Mouse (Mus musculus): ENCODE data around the gene Mrpl20. TPM values are rescaled to one million over a fixed set of nuclear protein-coding genes. Genes with fewer than 3 reads are reported as not detected.

Gene Mrpl20
- polyA plus RNA-seq (2014; fragmentation: Nextera tagmentation; extraction: Ambion mirVana), result 274 and 313 TPM in 2 replicates

DNA sequence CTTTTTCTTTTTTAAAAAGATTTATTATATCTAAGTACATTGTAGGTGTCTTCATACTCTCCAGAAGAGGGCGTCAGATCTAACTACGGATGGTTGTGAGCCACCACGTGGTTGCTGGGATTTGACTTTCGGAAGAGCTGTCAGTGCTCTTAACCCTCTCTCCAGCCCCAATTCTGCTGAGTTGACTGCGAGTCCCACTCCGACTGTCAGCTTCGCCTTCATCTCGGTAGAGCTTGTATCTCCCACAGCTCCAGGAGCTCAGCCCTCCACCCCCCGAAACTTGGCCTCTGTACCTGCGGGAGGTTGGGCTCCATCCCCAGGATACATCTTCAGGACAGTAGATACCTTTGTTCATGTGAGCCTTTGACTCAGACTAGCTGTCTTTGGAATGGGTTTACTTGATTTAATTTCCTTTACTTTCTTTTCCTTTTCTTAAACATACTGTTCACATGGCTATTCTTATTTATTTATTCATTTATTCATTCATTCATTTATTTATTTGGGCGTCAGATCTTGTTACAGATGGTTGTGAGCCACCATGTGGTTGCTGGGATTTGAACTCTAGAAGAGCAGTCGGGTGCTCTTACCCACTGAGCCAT, at the start of gene Mrpl20:
Gene Mrpl20 (plus strand): TSS at position 138 of the 599 bp plus-strand sequence.
- peak; percentile 1; the same call in 1 of the 2 replicates for ATAC-seq
- Histone ChIP-seq H3K9me3 (replicated peaks; ENCODE audit: control insufficient read depth, low read length) (no peaks in the 10 kb centered on the region), H3K36me3 (ENCODE audit: control insufficient read depth, insufficient read depth, low read length) (peaks cover 22% of the 10 kb centered on the region), H3K4me2 (ENCODE audit: low read length) (peak within 1 kb of the TSS; percentile 83), H3K4me3 (ENCODE audit: low read depth, low read length) (peak within 1 kb of the TSS; percentile 83), H3K27ac (ENCODE audit: low read depth, low read length) (peak within 1 kb of the TSS; percentile 57), H3K4me1 (ENCODE audit: control insufficient read depth, insufficient read depth, low read length) (peaks cover 11% of the 10 kb centered on the region), H3K9ac (ENCODE audit: low read length) (peak within 1 kb of the TSS; percentile 86), H3K27me3 (replicated peaks; ENCODE audit: control insufficient read depth, insufficient read depth, low read length) (no peaks in the 10 kb centered on the region)
- 7% methylated on average over 12 of the region's 12 CpGs for WGBS
- peak; percentile 32 for DNase-seq (ENCODE audit: low spot score)

DNA sequence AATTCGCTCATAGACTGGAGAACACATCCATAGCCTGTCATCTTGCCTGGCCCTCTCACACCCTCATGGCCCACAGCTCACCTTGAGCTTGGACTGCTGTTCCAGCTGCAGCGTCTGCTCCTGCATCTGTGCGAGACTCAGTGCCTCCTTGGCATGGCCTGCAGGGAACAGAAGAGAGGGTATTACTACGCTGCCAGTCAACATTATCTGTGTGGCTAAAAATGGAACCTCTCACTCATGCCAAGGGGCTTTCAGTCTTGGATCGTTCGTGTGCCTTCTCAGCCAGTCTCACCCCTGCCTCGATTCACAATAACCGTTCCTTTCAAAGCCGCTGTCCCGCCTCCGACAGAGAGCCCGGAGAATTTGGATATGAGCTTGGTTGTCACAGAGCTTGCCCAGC, 45.7 kb upstream of the Mrpl20 start:
- Histone ChIP-seq H3K36me3 (ENCODE audit: control insufficient read depth, insufficient read depth, low read length) (peaks cover 51% of the 10 kb centered on the region), H3K4me2 (ENCODE audit: low read length) (no peak overlapping the region), H3K9me3 (replicated peaks; ENCODE audit: control insufficient read depth, low read length) (no peaks in the 10 kb centered on the region), H3K27me3 (replicated peaks; ENCODE audit: control insufficient read depth, insufficient read depth, low read length) (no peaks in the 10 kb centered on the region), H3K9ac (ENCODE audit: low read length) (no peak overlapping the region), H3K27ac (ENCODE audit: low read depth, low read length) (no peak overlapping the region), H3K4me3 (ENCODE audit: low read depth, low read length) (no peak overlapping the region), H3K4me1 (ENCODE audit: control insufficient read depth, insufficient read depth, low read length) (peaks cover 16% of the 10 kb centered on the region)
- 87% methylated on average over 12 of the region's 12 CpGs for WGBS
- no peak for DNase-seq (ENCODE audit: low spot score)
- no peak for ATAC-seq

DNA sequence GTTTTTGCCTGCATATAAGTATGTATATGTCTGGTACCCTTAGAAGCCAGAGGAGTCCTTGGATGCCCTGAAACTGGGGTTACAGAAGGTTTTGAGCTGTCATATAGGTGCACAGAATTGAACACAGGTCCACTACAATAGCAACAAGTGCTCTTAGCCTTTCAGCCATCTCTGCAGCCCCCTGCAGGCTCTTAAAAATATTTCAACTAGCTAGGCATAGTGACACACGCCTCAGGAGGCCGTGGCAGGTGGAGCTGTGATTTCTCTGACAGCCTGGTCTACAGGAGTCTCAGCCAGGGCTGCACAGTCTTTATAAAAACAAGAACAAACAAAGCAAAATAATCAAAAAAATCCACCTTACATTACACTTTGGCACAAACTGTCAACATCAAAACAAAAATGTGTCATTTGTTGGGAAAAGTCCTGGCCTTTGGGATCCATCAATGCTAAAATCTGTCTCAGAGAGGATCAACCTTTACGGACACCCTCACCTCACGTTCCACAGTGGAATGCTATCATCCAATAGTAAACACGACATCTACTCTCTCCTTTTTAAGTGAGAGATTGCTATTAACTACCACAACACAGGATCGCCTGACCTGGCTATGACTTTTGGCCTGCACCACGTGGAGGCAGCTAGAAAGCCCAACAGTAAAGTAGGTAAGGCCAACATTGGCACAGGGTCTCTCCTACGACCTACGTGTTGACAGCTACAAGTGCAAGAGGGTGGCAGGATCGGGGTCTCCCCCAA, 42.6 kb upstream of the Mrpl20 start:
- no peak overlapping the region for H3K27ac ChIP-seq (ENCODE audit: low read depth, low read length)
- no peaks in the 10 kb centered on the region for H3K27me3 ChIP-seq (replicated peaks; ENCODE audit: control insufficient read depth, insufficient read depth, low read length)
- peak overlapping the region; percentile 98 for H3K4me2 ChIP-seq (ENCODE audit: low read length)
- H3K36me3 ChIP-seq (ENCODE audit: control insufficient read depth, insufficient read depth, low read length), result peaks cover 24% of the 10 kb centered on the region
- no peaks in the 10 kb centered on the region for H3K9me3 ChIP-seq (replicated peaks; ENCODE audit: control insufficient read depth, low read length)
- peak overlapping the region; percentile 71 for H3K4me3 ChIP-seq (ENCODE audit: low read depth, low read length)
- peak overlapping the region; percentile 74 for H3K9ac ChIP-seq (ENCODE audit: low read length)
- peak; percentile 29; the same call in 1 of the 2 replicates for ATAC-seq
- peak; percentile 41 for DNase-seq (ENCODE audit: low spot score)
- WGBS, result 3% methylated on average over 10 of the region's 10 CpGs
- peaks cover 16% of the 10 kb centered on the region for H3K4me1 ChIP-seq (ENCODE audit: control insufficient read depth, insufficient read depth, low read length)

DNA sequence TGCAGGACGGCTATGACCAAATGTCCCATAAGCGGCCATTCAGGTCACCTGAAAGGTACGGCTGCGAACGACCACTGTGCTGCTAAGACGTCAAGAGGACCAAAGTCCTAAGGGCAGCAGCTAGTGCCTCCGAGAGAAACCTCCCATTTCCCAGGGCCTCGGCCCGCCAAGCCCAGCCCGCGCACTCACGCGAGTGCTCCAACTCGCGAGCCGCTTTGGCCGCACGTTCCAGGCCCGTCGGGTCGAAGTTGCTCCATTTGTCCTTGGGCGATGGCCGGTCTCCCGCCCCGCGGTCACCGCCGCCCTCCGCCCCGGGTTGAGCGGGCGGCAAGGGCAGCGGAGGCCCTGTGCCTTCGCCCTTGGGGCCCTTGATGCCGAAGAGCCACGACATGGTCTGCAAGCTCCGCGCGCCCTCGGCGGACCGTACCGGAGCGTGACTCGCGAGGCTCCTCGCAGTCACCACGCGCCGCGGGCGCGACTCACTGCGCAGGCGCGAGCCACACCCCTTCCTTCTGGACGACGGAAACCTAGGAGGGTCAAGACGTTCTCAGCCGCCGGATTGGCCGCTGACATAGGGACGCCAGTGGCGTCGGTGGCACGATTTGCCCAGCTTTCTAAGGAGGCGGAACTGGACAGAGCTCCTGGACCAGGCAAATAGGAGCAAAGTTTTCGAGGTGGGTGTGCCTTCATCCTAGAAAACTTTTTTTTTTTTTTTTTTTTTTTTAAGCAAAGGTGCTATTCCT, 41.9 kb upstream of the Mrpl20 start, which contains the start of gene Atad3a:
Gene Atad3a (minus strand): TSS at position 481 of the 743 bp plus-strand sequence.
- H3K4me2 ChIP-seq (ENCODE audit: low read length), result peak within 1 kb of the TSS; percentile 98
- peak within 1 kb of the TSS; percentile 71 for H3K4me3 ChIP-seq (ENCODE audit: low read depth, low read length)
- no peaks in the 10 kb centered on the region for H3K27me3 ChIP-seq (replicated peaks; ENCODE audit: control insufficient read depth, insufficient read depth, low read length)
- peak; percentile 97 for ATAC-seq
- no peaks in the 10 kb centered on the region for H3K9me3 ChIP-seq (replicated peaks; ENCODE audit: control insufficient read depth, low read length)
- peak within 1 kb of the TSS; percentile 78 for H3K9ac ChIP-seq (ENCODE audit: low read length)
- H3K27ac ChIP-seq (ENCODE audit: low read depth, low read length), result no peak within 1 kb of the TSS
- DNase-seq (ENCODE audit: low spot score), result peak; percentile 97
- H3K4me1 ChIP-seq (ENCODE audit: control insufficient read depth, insufficient read depth, low read length), result peaks cover 16% of the 10 kb centered on the region
- under 1% methylated on average over 66 of the region's 68 CpGs for WGBS
- peaks cover 16% of the 10 kb centered on the region for H3K36me3 ChIP-seq (ENCODE audit: control insufficient read depth, insufficient read depth, low read length)

DNA sequence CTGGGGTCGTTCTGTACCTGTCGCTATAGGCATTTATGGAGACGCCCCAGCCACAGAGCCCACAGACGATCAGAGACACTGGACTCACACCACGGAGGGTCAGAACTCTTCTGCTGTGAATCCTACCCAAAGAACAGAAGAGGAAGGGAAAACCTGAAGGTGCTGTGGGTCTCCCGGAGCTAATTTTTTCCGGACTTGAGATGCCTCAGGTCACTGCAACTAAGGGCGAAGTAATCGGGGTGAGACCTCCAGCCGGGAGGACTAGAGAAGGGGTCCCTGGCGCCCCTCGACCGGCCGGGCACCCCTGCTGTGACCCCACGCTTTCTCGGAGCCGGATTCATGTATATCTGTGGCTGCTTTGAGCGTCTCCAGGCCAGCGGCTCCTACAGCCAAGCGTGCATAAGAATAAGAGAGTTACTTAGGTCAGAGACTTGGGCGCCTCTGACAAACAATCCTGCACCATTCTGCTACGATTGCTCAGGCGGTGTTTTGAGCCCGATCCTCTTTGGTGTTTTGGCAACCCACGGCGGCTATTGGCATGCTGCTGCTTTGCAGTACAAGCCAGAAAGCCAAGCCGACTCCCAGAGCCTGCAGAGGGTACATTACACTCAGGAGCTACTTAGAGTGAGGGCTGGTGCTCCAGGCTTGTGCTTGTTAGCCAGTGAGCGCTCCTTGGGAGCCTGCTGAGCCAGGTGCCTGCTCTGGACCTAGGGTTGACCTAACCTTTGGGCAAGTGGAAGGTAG, 41.1 kb upstream of the Mrpl20 start:
- Histone ChIP-seq H3K36me3 (ENCODE audit: control insufficient read depth, insufficient read depth, low read length) (peaks cover 9% of the 10 kb centered on the region), H3K27me3 (replicated peaks; ENCODE audit: control insufficient read depth, insufficient read depth, low read length) (no peaks in the 10 kb centered on the region), H3K4me1 (ENCODE audit: control insufficient read depth, insufficient read depth, low read length) (peaks cover 16% of the 10 kb centered on the region), H3K4me3 (ENCODE audit: low read depth, low read length) (peak overlapping the region; percentile 71), H3K4me2 (ENCODE audit: low read length) (peak overlapping the region; percentile 98), H3K9me3 (replicated peaks; ENCODE audit: control insufficient read depth, low read length) (no peaks in the 10 kb centered on the region), H3K9ac (ENCODE audit: low read length) (peak overlapping the region; percentile 78), H3K27ac (ENCODE audit: low read depth, low read length) (no peak overlapping the region)
- ATAC-seq, result 0 out of 2 replicates have a peak, but pooled peaks have one; percentile 1
- DNase-seq (ENCODE audit: low spot score), result no peak
- 2% methylated on average over 28 of the region's 28 CpGs for WGBS

DNA sequence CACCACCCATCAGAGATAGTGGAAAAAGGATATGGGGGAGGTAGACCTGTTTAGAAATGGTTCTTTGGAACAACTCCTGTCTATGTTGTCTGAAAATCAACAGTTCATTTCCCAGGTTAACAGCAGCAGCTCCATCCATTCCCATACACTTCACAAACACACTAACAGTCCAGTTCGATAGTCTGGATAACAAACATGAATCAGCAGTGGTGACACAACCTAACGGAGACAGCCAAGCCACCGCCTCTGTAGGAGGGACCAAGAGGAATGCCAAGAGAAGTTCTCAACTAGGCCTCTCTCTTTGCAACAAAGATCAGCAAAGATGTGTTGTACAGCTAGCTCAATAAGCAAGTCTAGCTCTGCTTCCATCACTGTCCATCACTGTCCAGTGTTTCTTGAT, 40.3 kb upstream of the Mrpl20 start:
- WGBS, result 93% methylated on average over 3 of the region's 3 CpGs
- no peaks in the 10 kb centered on the region for H3K27me3 ChIP-seq (replicated peaks; ENCODE audit: control insufficient read depth, insufficient read depth, low read length)
- no peaks in the 10 kb centered on the region for H3K9me3 ChIP-seq (replicated peaks; ENCODE audit: control insufficient read depth, low read length)
- H3K9ac ChIP-seq (ENCODE audit: low read length), result no peak overlapping the region
- H3K4me2 ChIP-seq (ENCODE audit: low read length), result no peak overlapping the region
- H3K4me1 ChIP-seq (ENCODE audit: control insufficient read depth, insufficient read depth, low read length), result peaks cover 16% of the 10 kb centered on the region
- peaks cover 2% of the 10 kb centered on the region; the same call in 1 of the 2 replicates for H3K36me3 ChIP-seq (ENCODE audit: control insufficient read depth, insufficient read depth, low read length)
- no peak overlapping the region for H3K4me3 ChIP-seq (ENCODE audit: low read depth, low read length)
- ATAC-seq (no peak), DNase-seq (ENCODE audit: low spot score) (no peak)
- H3K27ac ChIP-seq (ENCODE audit: low read depth, low read length), result no peak overlapping the region

DNA sequence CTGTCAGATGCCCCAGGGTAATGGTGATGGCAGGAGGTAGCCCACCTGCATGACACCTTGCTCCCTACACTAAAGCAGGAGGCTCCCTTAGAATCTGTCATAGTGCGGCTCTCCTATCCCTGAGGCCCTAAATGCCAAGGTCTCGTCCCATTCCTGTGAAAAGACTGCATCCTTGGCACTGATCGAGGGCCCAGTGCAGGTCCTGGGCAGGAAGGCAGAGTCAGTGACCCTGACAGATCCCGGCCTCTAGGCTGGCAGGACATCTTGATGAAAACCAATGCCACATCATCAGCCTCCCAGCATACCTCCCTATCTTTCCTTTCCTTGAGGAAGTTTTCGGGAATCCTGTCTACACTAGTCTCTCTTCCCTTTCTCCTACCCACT, 33.2 kb upstream of the Mrpl20 start:
- peak overlapping the region; percentile 64 for H3K9ac ChIP-seq (ENCODE audit: low read length)
- ATAC-seq (no peak), DNase-seq (ENCODE audit: low spot score) (no peak)
- peak overlapping the region; percentile 39 for H3K4me3 ChIP-seq (ENCODE audit: low read depth, low read length)
- H3K36me3 ChIP-seq (ENCODE audit: control insufficient read depth, insufficient read depth, low read length), result no peaks in the 10 kb centered on the region
- H3K27ac ChIP-seq (ENCODE audit: low read depth, low read length), result no peak overlapping the region
- peaks cover 7% of the 10 kb centered on the region for H3K4me1 ChIP-seq (ENCODE audit: control insufficient read depth, insufficient read depth, low read length)
- 53% methylated on average over 5 of the region's 5 CpGs for WGBS
- no peaks in the 10 kb centered on the region for H3K9me3 ChIP-seq (replicated peaks; ENCODE audit: control insufficient read depth, low read length)
- H3K27me3 ChIP-seq (replicated peaks; ENCODE audit: control insufficient read depth, insufficient read depth, low read length), result no peaks in the 10 kb centered on the region; the same call in 1 of the 2 replicates
- H3K4me2 ChIP-seq (ENCODE audit: low read length), result peak overlapping the region; percentile 69

DNA sequence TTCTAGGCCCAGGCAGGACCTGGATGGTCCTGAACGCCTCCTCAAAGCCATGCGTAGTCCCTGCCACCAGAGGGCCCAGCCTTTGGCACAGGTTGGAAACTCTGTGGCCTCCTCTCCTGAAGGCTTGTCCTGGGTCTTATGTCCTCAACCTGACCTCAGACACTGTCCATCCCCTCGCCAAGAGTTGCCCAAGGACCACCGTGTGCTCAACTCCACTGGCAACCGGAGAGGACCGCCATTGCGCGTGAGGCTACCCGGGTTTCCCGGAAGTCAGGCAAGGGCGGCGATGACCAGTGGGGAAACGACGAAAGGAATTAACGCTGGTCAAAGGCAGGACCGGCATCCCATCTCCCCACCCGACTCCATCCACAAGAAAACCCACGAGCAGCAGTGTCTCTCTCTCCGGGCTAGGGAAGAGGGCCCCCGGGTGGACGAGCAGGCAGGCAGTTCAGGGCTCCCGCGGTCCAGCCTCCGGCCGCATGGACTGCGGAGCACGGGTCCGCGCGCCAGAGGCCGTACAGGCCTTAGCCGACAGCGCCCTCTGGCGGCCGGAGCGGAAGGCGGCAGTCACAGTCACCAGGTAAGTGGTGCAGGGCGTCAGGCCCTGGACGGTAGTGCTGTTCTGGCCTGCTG, 32.7 kb upstream of the Mrpl20 start:
- ATAC-seq (peak; percentile 90), DNase-seq (ENCODE audit: low spot score) (peak; percentile 87)
- peaks cover 7% of the 10 kb centered on the region for H3K4me1 ChIP-seq (ENCODE audit: control insufficient read depth, insufficient read depth, low read length)
- no peaks in the 10 kb centered on the region for H3K36me3 ChIP-seq (ENCODE audit: control insufficient read depth, insufficient read depth, low read length)
- H3K9me3 ChIP-seq (replicated peaks; ENCODE audit: control insufficient read depth, low read length), result no peaks in the 10 kb centered on the region
- peak overlapping the region; percentile 69 for H3K4me2 ChIP-seq (ENCODE audit: low read length)
- under 1% methylated on average over 36 of the region's 39 CpGs for WGBS
- peak overlapping the region; percentile 39 for H3K4me3 ChIP-seq (ENCODE audit: low read depth, low read length)
- peak overlapping the region; percentile 35; the same call in 1 of the 2 replicates for H3K27ac ChIP-seq (ENCODE audit: low read depth, low read length)
- H3K9ac ChIP-seq (ENCODE audit: low read length), result peak overlapping the region; percentile 64
- peaks cover under 1% of the 10 kb centered on the region; the same call in 1 of the 2 replicates for H3K27me3 ChIP-seq (replicated peaks; ENCODE audit: control insufficient read depth, insufficient read depth, low read length)

Measured in forebrain, embryonic 14.5 days (tissue).